Mouse (Mus musculus) gastrocnemius, adult 18-20 months (tissue): ENCODE data around the gene 6030468B19Rik. TPM values are rescaled to one million over a fixed set of nuclear protein-coding genes. Genes with fewer than 3 reads are reported as not detected.
"Not testable (repeated sequence)": the region's sequence is repeated elsewhere in the genome, so short reads cannot be mapped to it uniquely, and the experiment has no call there.

Experiments used
- DNase-seq: peaks from one replicate; pipeline ENCODE4 v3.0.0; 2021; ENCODE audit warnings: low spot score
- total RNA-seq, 2 experiments: library from RNA; stranded (reverse); gene quantifications; 2 replicates each; pipeline ENCODE4 v1.2.3; 2021

The 6030468B19Rik gene
- total RNA-seq, 2 experiments from 2014 or later, result not detected

- no peak for DNase-seq
Observed at GRCm38 (mm10) chr11:117778851-117779433, 18.5 kb upstream of the 6030468B19Rik start.

DNA sequence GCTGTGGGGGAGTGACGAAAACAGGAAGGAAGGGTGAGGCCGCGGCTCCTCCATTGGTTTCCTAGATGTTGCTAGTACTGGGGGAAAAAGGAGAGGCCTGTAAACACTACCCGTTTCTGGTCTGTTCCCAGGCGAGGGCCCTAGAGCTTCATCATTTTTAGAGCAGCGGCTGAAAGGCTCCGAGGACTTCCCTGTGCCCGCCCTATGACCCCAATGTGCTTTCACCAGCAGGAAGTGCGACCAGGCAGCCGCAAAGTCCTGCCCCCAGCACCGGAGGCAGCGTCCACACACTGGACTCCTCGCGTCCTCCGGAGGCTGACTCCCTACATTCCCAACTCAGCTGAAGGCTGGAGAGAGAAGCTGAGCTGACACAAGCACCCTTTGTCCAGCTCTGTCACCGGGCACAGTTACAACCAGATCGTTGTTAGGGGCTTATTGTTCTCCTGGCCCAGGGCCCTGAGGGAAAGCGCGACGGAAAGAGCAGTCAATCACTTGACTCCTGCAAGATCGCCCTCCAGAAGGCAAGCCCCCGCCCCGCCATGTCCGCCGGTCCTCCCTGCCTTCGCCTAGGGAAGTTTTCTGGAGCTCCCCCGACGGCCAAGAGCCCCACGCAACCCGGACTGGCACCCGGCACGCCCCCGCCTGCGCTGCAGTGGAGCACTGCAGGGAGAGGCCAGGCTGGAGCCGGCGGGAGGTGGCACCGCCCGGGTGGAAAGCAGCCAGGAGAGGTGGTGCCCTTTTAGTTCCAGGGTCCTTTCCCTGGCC, 17.8 kb upstream of the 6030468B19Rik start:
- peak; percentile 68 for DNase-seq

GRCm38 (mm10) chr11:117780199-117780515, 17.3 kb upstream of the 6030468B19Rik start:
- no peak for DNase-seq

- DNase-seq, result peak; percentile 81
Observed at GRCm38 (mm10) chr11:117780582-117781111, 16.8 kb upstream of the 6030468B19Rik start.

DNA sequence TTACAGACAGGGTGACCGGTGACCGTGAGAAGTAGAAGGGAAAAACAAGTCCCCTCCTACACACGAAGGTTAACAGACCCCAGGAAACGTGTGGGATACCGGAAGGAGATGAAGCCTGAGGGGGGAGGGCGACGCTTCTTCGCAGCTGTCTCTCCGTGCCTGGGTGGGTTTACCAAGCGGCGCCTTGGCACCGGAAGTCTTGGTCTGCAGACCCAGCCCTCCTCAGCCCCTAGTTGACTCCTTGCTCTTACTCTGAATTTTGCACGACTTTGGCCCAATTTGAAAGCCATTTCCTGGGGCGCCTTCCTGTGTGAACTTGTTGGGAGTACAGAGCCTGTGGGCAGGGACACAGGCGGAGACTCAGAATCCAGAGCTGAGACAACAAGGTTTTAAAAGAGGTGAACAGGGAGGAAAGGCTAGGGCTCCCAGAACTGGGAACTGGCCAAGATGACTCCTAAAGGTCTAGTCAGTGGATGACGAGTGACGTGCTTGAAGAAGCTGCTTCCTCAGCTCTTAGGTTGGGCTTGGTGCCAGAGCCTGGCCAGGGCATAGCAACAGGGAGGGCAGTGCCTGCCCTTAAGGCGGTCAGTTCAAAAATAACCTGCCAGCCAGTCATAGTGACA, 16.1 kb upstream of the 6030468B19Rik start:
- peak; percentile 71 for DNase-seq

- DNase-seq, result no peak
Observed at GRCm38 (mm10) chr11:117781993-117782704, 15.3 kb upstream of the 6030468B19Rik start, which contains the start of the genes Tmc8 and Tmc6. TSS of gene Tmc8 (plus strand) at chr11:117782076. TSS of gene Tmc6 (minus strand) at chr11:117782198.

GRCm38 (mm10) chr11:117782705-117783034, 14.8 kb upstream of the 6030468B19Rik start:
- no peak for DNase-seq

DNA sequence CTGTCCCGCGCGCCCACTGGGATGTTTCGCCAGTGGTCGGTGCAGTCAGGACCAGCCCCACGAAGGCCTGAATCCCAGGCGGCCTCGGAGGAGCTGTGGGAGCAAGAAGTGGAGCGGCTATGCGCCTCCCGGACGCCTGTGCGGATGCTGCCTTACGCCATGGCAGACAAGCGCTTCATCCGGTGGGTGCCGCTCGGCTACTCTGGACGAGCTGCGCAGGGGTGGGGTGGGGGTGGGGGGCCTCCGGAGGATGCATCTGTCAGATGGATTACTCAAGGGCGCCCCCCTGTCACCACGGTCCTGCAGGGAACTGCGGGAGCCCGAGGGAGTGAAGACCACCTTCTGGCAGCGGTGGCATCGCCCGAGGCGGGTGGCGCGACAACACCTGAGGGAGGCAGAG, 14.4 kb upstream of the 6030468B19Rik start:
- DNase-seq, result no peak

- DNase-seq, result no peak
Observed at GRCm38 (mm10) chr11:117783683-117784309, 13.7 kb upstream of the 6030468B19Rik start.

DNA sequence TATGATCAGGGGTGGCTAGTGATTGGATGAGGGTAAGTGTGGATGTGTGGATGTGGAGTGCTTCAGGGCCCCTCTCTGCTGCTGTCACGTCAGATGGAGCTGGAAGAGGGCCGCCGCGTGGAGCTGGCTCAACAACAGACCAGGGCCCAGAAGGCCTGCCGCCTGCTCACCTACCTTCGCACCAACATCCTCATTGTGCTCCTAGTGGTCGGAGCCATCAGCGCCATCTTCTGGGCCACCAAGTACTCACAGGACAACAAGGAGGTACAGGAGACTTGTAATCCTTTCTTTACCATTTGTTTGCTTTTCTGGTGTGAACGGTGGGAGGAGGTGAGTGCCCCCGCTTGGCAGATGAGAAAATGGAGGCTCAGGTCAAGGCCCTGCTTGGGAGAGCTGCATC, 11.2 kb upstream of the 6030468B19Rik start:
- peak; percentile 60 for DNase-seq

DNA sequence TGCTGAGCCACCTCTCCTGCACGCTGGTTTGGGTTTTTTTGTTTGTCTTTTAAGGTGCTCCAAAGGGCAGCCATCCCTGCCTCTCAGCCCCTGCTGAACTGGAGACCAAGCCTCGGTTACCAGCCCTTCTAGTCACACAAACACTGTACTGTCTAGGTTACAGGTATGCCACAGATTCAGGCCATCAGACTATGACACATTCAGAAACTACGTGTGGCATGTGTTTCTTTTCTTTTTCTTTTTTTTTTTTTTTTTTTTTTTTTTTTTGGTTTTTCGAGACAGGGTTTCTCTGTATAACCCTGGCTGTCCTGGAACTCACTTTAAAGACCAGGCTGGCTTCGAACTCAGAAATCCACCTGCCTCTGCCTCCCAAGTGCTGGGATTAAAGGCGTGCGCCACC, 9.0 kb upstream of the 6030468B19Rik start:
- DNase-seq, result not testable (repeated sequence)

DNA sequence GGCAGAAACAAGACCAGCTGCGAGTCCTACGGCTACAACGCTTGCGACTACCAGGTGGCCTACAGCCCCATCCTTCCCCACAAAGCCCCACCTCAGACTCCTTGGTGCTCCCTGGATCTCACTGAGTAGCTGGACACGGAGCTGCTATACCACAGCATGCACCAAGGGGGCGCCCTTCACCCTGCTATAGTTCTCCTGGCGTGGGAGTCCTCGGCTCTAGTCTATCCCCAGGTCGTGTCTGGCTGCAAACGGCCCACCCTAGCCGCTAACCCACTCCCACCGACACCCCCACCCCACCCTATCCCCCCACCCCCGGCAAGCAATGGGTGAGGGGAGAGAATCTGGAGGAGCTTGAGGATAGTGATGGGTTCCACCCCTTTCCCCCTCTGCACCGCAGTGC, 7.2 kb upstream of the 6030468B19Rik start:
- DNase-seq, result peak; percentile 80

GRCm38 (mm10) chr11:117790703-117791440, 6.6 kb upstream of the 6030468B19Rik start:
- DNase-seq, result no peak

DNA sequence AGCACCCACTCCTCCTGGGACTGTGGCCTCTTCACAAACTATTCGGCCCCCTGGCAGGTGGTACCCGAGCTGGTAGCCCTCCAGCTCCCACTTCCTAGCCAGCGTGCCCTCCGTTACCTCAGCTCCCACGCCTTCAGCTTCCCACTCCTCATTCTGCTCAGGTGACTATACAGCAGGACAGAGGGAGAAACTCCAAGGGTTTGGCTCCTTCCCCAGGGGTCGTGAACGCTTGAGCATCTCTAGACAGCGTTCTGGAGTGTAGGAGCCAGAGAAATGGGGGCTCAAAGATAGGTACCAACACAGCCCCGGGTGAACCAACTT, 6.1 kb upstream of the 6030468B19Rik start:
- DNase-seq, result no peak

DNA sequence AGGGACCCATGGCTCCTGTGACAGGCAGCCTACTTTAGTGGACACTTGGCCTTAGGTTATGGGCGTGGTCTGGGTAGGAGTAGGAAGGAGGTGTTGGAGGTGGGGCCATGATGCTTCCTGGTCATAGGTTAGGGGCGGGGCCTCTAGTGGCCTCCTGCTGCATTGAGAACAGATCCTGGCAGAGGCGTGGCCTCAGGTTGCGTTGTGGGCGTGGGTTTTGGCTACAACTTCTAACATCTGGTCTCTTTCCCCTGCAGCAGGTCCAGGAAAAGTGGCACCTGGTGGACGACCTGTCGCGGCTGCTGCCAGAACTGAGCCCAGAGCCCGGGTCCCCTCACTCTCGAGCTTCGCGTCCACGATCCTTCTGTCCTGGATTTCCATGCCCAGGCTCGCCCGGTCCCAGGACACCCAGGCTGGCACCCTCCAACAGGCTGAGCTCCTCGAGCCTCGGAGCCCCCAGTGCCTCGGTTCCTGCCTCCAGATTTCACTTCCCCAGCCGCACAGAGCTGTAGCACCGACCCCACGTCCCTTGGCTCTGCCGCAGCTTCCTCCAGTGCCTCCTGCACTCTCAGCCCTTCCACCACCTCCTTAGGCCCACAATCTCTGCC, 5.1 kb upstream of the 6030468B19Rik start:
- DNase-seq, result no peak

DNA sequence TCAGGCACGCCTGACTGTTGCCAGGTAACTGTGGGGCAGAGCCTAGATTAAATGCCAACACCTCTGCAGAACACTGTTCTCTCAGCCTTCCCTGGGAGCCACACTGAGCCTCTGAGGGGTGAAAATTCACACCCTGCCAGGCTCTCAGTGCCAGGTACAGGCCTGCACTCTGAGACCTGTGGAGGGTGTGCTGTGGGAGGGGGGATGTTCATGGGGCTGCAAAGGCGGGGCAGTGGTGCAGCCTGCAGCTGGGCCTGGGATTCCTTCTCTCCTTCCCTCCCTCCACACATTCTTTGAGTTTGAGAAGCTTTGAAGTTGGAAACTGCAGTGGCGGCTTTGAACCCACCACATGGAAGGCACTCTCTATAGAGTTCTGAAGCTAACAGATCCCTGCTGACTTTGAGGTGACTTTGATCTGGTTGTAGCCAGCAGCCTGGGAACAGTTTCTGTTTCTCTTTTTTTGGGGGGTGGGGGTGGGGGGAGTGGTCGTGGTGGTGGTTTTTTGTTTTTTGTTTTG, 3.4 kb upstream of the 6030468B19Rik start:
- no peak for DNase-seq

DNA sequence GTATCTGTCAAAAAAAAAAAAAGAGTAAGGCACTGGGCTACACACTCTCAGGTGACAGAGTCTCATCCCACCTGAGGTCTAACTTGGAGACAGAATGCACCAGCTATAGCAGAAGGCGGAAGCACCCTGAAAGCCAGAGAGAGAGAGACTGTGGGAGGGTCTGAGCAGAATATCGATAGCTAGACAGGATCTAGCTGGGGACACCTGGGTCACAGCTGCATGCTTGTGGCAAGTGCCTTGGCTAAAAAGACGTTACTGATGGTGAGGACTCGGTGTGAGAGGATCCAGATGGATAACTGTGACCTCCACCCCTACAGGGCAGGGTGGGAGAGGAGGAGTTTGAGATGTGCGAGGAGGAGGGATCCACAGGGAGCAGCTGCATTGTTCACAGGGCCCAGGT, 506 bp upstream of the 6030468B19Rik start:
- DNase-seq, result no peak

DNA sequence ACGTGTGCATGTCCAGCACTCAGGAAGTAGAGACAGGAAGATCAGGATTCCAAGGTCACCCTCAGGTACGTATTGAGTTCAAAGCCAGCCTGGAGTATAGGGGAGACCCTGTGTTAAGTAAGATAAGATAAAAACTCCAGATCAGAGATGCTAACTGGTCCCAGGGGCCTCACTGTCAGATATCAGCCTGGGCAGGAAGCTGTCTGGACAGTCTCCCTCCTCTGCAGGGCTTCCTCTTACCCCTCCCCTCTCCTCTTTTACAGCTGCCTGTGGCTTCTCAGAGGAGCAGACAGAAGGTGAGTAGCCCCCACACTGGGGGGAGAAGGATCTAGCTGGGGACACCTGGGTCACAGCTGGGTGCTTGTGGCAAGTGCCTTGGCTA, 691 bp downstream of the 6030468B19Rik start:
- no peak for DNase-seq

DNA sequence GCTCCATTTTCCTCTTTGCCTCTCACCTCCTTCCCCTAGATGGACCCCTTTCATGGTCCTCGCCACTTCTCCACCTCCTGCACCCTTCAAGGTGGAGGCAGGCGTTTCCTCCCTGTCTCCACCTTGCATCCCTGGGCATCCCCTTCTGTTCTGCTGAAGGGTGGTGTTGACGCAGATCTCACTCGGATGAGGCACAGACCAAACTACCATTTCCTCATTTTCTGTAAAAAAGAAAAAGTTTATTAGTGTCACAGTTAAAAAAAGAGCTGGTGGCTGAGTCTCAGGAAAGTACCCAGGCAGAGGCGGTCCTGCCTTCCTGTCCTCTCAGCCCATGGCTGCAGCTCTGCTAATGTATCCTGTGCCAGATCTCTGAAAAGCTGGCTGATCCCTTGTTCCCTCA, 1.7 kb downstream of the 6030468B19Rik start:
- DNase-seq, result no peak

DNA sequence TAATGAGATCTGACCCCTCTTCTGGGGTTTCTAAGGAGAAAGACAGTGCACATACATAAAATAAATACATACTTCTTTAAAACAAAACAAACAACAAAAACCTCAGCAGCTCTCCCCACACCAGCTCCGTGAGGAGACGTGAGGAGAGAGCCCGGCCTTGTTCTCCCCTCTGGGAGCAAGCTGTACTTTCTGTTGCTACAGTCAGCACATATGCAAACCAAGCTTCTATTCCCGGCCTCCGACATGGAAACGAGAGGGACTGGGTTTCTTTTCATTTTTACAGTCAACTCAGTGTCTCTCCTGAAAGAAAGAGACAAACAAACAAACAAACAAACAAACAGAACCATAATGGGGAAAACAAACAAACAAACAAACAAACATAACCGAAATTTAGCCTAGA, 2.6 kb downstream of the 6030468B19Rik start:
- no peak for DNase-seq
